Comparison of ENCODE assay signal across 25 mouse cellular contexts in the genomic region with DNA sequence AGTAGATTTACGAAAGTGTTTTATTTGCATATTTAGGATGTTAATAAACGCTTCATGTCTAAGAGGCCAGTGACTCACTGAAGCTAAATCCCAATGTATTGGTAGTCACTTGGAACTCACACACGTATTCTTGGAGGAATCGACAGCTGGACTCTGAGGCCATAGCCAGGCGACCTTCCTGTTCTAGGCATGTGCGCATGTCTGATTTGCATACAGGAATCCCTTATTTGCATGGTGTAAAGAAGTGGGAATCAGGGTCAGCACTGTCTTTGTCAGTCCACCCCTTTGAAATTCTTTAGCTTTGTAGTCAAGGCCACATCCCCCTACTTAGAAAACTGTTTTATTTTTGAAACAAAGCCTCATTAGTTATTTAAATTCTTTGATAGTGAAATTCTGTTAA.
"Had no signal": no experiment of that assay in that cellular context is flagged by ENCODE, and none has a peak within 500 bp of the region (broad histone marks: within the 10 kb centered on the region; RNA-seq: fewer than 3 reads in every experiment).

No protein-coding gene starts in this region.

- H3K36me3 ChIP-seq: heart, embryonic 13.5 days; heart, embryonic 15.5 days; hindbrain, embryonic 12.5 days; intestine, embryonic 15.5 days; limb, embryonic 10.5 days; limb, embryonic 12.5 days had no signal

- ATAC-seq: hindbrain, embryonic 16.5 days; inflammation-experienced regulatory T-cells, adult 6 months; intestine, embryonic 15.5 days; intestine, postnatal 0 days had no signal

- H3K4me1 ChIP-seq: heart, embryonic 13.5 days; heart, embryonic 15.5 days; hindbrain, embryonic 12.5 days; intestine, embryonic 15.5 days; limb, embryonic 10.5 days; limb, embryonic 12.5 days had no signal

- H3K9ac ChIP-seq: heart, embryonic 13.5 days; heart, embryonic 15.5 days; hindbrain, embryonic 12.5 days; hindbrain, embryonic 14.5 days; intestine, embryonic 15.5 days; limb, embryonic 12.5 days had no signal

- DNase-seq: gastrocnemius, postnatal 14 days; gastrocnemius, postnatal 36 days; heart, adult 18-20 months; heart, postnatal 14 days; heart, postnatal 36 days; kidney, adult 18-20 months; kidney, adult 8-10 months; kidney, postnatal 10 days; kidney, postnatal 25 days; kidney, postnatal 4 days; liver had no signal

- H3K9me3 ChIP-seq: heart, embryonic 13.5 days; heart, embryonic 15.5 days; hindbrain, embryonic 12.5 days; intestine, embryonic 15.5 days; limb, embryonic 10.5 days; limb, embryonic 12.5 days had no signal

- H3K4me2 ChIP-seq: heart, embryonic 11.5 days; heart, embryonic 13.5 days; heart, embryonic 15.5 days; hindbrain, embryonic 12.5 days; hindbrain, embryonic 14.5 days; intestine, embryonic 15.5 days; limb, embryonic 12.5 days; liver, embryonic 11.5 days had no signal

- H3K27me3 ChIP-seq: heart, embryonic 13.5 days; heart, embryonic 15.5 days; hindbrain, embryonic 12.5 days; intestine, embryonic 15.5 days; limb, embryonic 12.5 days had no signal

- H3K27ac ChIP-seq: heart, embryonic 13.5 days; heart, embryonic 15.5 days; hindbrain, embryonic 12.5 days; hindbrain, embryonic 14.5 days; intestine, embryonic 15.5 days; layer of hippocampus, adult 2 months; left cerebral cortex, adult 2 months; limb, embryonic 10.5 days; limb, embryonic 12.5 days had no signal

- H3K4me3 ChIP-seq: heart, embryonic 13.5 days; heart, embryonic 15.5 days; hindbrain, embryonic 12.5 days; intestine, embryonic 15.5 days; layer of hippocampus, adult 2 months; left cerebral cortex, adult 2 months; limb, embryonic 10.5 days; limb, embryonic 12.5 days had no signal
